Mouse (Mus musculus) midbrain, postnatal 0 days (tissue): ENCODE results near the gene Maml2. TPM values are rescaled to one million over a fixed set of nuclear protein-coding genes. Genes with fewer than 3 reads are reported as not detected.

ENCODE experiments used
- ATAC-seq: fragments of 200-750 bp; cut with Nextera tagmentation; 2 replicates; pipeline ENCODE4 v1.8.0; 2017; ENCODE audit warnings: moderate number of reproducible peaks, mild to moderate bottlenecking, moderate TSS enrichment, moderate library complexity; ENCODE audit not compliant: low FRiP score
- DNase-seq: peaks from one replicate; pipeline ENCODE4 v3.0.0-alpha.2; 2015; ENCODE audit warnings: low spot score
- H3K27ac ChIP-seq: fragments of 300-500 bp; sonication (generic); 2 replicates; pipeline ENCODE4 v1.5.1; 2014; ENCODE audit warnings: low read depth, mild to moderate bottlenecking, low read length, mixed read lengths
- H3K27me3 ChIP-seq: fragments of 300-500 bp; sonication (generic); 2 replicates; pipeline ENCODE4 v1.6.1; 2014; ENCODE audit warnings: low read length, control low read depth, mixed read lengths; ENCODE audit not compliant: insufficient read depth
- H3K36me3 ChIP-seq: fragments of 300-500 bp; sonication (generic); 2 replicates; pipeline ENCODE4 v1.6.1; 2014; ENCODE audit warnings: low read length, control low read depth, mixed read lengths; ENCODE audit not compliant: insufficient read depth
- H3K4me1 ChIP-seq: fragments of 300-500 bp; sonication (generic); 2 replicates; pipeline ENCODE4 v1.6.1; 2014; ENCODE audit warnings: mild to moderate bottlenecking, control low read depth, antibody characterized with exemption, low read length, mixed read lengths; ENCODE audit not compliant: insufficient read depth
- H3K4me2 ChIP-seq: fragments of 300-500 bp; sonication (generic); 2 replicates; pipeline ENCODE4 v1.6.1; 2014; ENCODE audit warnings: low read depth, mild to moderate bottlenecking, low read length, mixed read lengths; ENCODE audit not compliant: poor library complexity, severe bottlenecking
- H3K4me3 ChIP-seq: fragments of 300-500 bp; sonication (generic); 2 replicates; pipeline ENCODE4 v1.5.1; 2014; ENCODE audit warnings: low read depth, mild to moderate bottlenecking, low read length, moderate library complexity
- H3K9ac ChIP-seq: fragments of 300-500 bp; sonication (generic); replicated peaks from 2 replicates; pipeline ENCODE4 v1.6.1; 2014; ENCODE audit warnings: mild to moderate bottlenecking, low read length, moderate library complexity, mixed read lengths; ENCODE audit not compliant: poor library complexity, severe bottlenecking
- H3K9me3 ChIP-seq: fragments of 300-500 bp; sonication (generic); 2 replicates; pipeline ENCODE4 v1.6.1; 2016; ENCODE audit warnings: low read length, control low read depth
- CTCF ChIP-seq: IDR thresholded peaks from 2 replicates; pipeline ENCODE4 v1.5.1; 2016; ENCODE audit warnings: antibody characterized with exemption, mild to moderate bottlenecking
- WGBS: fragments of 180-500 bp; shearing (Covaris S2); extraction: QIAGEN DNeasy Blood & Tissue Kit; methylation state at CpG from one replicate; pipeline ENCODE4 v1.1.7; 2014; 5-methylcytosine and 5-hydroxymethylcytosine counted together
- polyA plus RNA-seq: library from polyadenylated mRNA; unstranded; fragments of >200 nt; fragmentation: Nextera tagmentation; extraction: Ambion mirVana; gene quantifications from 2 replicates; pipeline ENCODE4 v1.2.1, GENCODE M21; 2015
- total RNA-seq: library from RNA; depleted of rRNA; stranded (reverse); fragments of >200 nt; gene quantifications from 2 replicates; pipeline ENCODE4 v1.2.3, GENCODE M21; 2014

The Maml2 gene
- total and polyA plus RNA-seq, 2 experiments from 2014 or later, result 9.1 to 9.2 TPM

- Histone ChIP-seq H3K27me3 (no peaks in the 10 kb centered on the region), H3K9me3 (no peaks in the 10 kb centered on the region), H3K4me3 (no peak overlapping the region), H3K4me2 (no peak overlapping the region), H3K27ac (no peak overlapping the region), H3K36me3 (no peaks in the 10 kb centered on the region), H3K4me1 (peaks cover 5% of the 10 kb centered on the region; the same call in 1 of the 2 replicates), H3K9ac (no peak overlapping the region)
- DNase-seq (no peak), ATAC-seq (no peak)
- 78% methylated on average over 5 of the region's 5 CpGs for WGBS
- TF ChIP-seq CTCF, result no peak
Measured at GRCm38 (mm10) chr9:13581184-13581583, 283.4 kb downstream of the Maml2 start.

- peak overlapping the region; percentile 19 for H3K27ac ChIP-seq
- H3K9ac ChIP-seq, result no peak overlapping the region
- ATAC-seq, result no peak
- H3K4me3 ChIP-seq, result no peak overlapping the region
- H3K27me3 ChIP-seq, result no peaks in the 10 kb centered on the region
- DNase-seq, result no peak
- WGBS, result 45% methylated on average over 5 of the region's 5 CpGs
- TF ChIP-seq CTCF, result no peak
- H3K9me3 ChIP-seq, result no peaks in the 10 kb centered on the region
- no peak overlapping the region for H3K4me2 ChIP-seq
- peaks cover 8% of the 10 kb centered on the region; the same call in 1 of the 2 replicates for H3K4me1 ChIP-seq
- no peaks in the 10 kb centered on the region for H3K36me3 ChIP-seq
Measured at GRCm38 (mm10) chr9:13583952-13584351, 286.2 kb downstream of the Maml2 start.

GRCm38 (mm10) chr9:13584435-13584834, 286.7 kb downstream of the Maml2 start:
- 60% methylated on average over 3 of the region's 3 CpGs for WGBS
- Histone ChIP-seq H3K9me3 (no peaks in the 10 kb centered on the region), H3K9ac (no peak overlapping the region), H3K4me3 (no peak overlapping the region), H3K27ac (no peak overlapping the region), H3K4me1 (peaks cover 8% of the 10 kb centered on the region; the same call in 1 of the 2 replicates), H3K27me3 (no peaks in the 10 kb centered on the region), H3K4me2 (no peak overlapping the region), H3K36me3 (no peaks in the 10 kb centered on the region)
- DNase-seq, result no peak
- ATAC-seq, result no peak
- no peak for TF ChIP-seq CTCF

GRCm38 (mm10) chr9:13587085-13587933, 289.6 kb downstream of the Maml2 start:
- H3K9ac ChIP-seq, result no peak overlapping the region
- H3K27ac ChIP-seq, result 0 out of 2 replicates have a peak overlapping the region, but pooled peaks have one; percentile 47
- DNase-seq (peak; percentile 36), ATAC-seq (no peak)
- H3K27me3 ChIP-seq, result no peaks in the 10 kb centered on the region
- no peaks in the 10 kb centered on the region for H3K9me3 ChIP-seq
- no peaks in the 10 kb centered on the region for H3K36me3 ChIP-seq
- WGBS, result 67% methylated on average over 9 of the region's 9 CpGs
- no peak overlapping the region for H3K4me2 ChIP-seq
- H3K4me1 ChIP-seq, result peaks cover 8% of the 10 kb centered on the region; the same call in 1 of the 2 replicates
- TF ChIP-seq CTCF, result no peak
- no peak overlapping the region for H3K4me3 ChIP-seq

GRCm38 (mm10) chr9:13588786-13589185, 291.0 kb downstream of the Maml2 start:
- Histone ChIP-seq H3K4me3 (no peak overlapping the region), H3K9me3 (no peaks in the 10 kb centered on the region), H3K4me2 (no peak overlapping the region), H3K36me3 (no peaks in the 10 kb centered on the region), H3K27ac (no peak overlapping the region), H3K9ac (no peak overlapping the region), H3K4me1 (peaks cover 5% of the 10 kb centered on the region; the same call in 1 of the 2 replicates), H3K27me3 (no peaks in the 10 kb centered on the region)
- 95% methylated on average over 1 of the region's 1 CpGs for WGBS
- no peak for TF ChIP-seq CTCF
- ATAC-seq (no peak), DNase-seq (no peak)

- ATAC-seq (no peak), DNase-seq (no peak)
- Histone ChIP-seq H3K9ac (no peak overlapping the region), H3K4me2 (no peak overlapping the region), H3K4me3 (no peak overlapping the region), H3K27me3 (no peaks in the 10 kb centered on the region), H3K36me3 (no peaks in the 10 kb centered on the region), H3K4me1 (0 out of 2 replicates have a peak, but pooled peaks cover 3% of the 10 kb centered on the region), H3K27ac (no peak overlapping the region), H3K9me3 (no peaks in the 10 kb centered on the region)
- no peak for TF ChIP-seq CTCF
- WGBS, result 88% methylated on average over 10 of the region's 10 CpGs
Measured at GRCm38 (mm10) chr9:13592701-13593100, 294.9 kb downstream of the Maml2 start.
